Mouse (Mus musculus): Measurements from ENCODE around the gene Ptpn9. TPM values are rescaled to one million over a fixed set of nuclear protein-coding genes. Genes with fewer than 3 reads are reported as not detected.

The Ptpn9 gene
- polyA plus RNA-seq, 1 experiment from 2014 or later, result 29.0 TPM

DNA sequence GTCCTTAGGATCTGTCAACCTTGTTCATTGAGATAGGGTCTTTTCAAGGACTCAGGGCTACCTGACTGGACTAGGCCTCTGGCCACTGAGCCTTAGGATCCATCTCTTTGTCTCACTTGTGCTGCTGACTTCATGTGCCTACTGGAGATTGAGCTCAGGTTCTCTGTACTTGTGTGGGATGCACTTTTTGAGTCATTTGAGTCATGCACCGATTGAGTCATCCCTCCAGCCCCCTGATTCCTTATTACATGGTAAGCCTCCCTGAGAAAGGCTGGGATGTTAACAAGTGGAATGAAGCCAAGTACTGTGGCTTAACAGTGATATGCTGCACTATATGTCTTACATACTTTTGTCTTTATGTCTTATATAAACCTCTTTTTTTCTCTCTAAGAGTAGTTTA lies 37.0 kb downstream of the Ptpn9 start:
- no peak overlapping the region for H3K27ac ChIP-seq (replicated peaks)
- H3K36me3 ChIP-seq, result peaks cover 53% of the 10 kb centered on the region
- no peaks in the 10 kb centered on the region for H3K27me3 ChIP-seq
- H3K4me3 ChIP-seq, result no peak overlapping the region
- no peak overlapping the region for H3K9ac ChIP-seq (replicated peaks)
- no peak overlapping the region for H3K4me2 ChIP-seq (replicated peaks)
- no peaks in the 10 kb centered on the region for H3K4me1 ChIP-seq
- WGBS, result 97% methylated on average over 1 of the region's 1 CpGs
- no peak for ATAC-seq (replicated peaks)
- H3K9me3 ChIP-seq, result no peaks in the 10 kb centered on the region

DNA sequence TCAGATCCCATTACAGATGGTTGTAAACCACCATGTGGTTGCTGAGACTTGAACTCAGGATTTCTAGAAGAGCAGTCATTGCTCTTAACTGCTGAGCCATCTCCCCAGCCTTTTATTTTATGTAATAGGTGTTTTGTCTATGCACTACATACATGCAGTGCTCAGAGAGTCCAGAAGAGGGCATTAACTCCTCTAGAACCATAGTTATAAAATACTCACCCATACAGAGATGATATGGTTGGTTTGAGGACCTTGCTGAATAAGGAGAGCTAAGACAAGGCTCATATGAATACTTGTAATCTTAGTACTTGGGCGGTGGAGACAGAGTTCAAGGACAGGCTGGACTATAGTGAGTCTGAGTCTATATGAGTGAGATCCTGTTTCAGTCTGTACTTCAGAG lies 61.5 kb downstream of the Ptpn9 start:
- peaks cover 46% of the 10 kb centered on the region for H3K36me3 ChIP-seq
- ATAC-seq (replicated peaks), result no peak

DNA sequence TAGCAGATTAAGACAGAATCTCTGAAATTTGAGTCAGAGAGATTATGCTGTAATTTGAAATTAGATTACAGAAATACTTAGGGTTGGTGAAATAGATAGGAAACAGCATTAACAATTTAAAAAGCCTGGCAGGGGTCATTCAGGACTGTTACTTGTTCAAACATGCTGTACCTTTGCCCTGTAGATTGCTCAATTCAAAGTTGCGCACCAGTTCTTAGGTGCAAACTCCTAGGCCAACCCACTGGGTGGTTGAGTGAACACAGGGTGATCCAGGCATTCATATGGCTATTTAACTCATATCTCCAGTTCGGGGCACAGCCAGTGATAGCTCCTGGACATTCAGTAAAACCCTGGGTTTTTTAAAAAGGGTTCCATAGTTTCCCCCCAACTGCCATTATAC lies 69.4 kb downstream of the Ptpn9 start:
- Histone ChIP-seq H3K36me3 (peaks cover 33% of the 10 kb centered on the region), H3K9me3 (no peaks in the 10 kb centered on the region), H3K4me1 (no peaks in the 10 kb centered on the region), H3K9ac (replicated peaks) (no peak overlapping the region), H3K4me3 (no peak overlapping the region), H3K27me3 (no peaks in the 10 kb centered on the region), H3K27ac (replicated peaks) (no peak overlapping the region), H3K4me2 (replicated peaks) (no peak overlapping the region)
- 97% methylated on average over 2 of the region's 2 CpGs for WGBS
- no peak for ATAC-seq (replicated peaks)

More for the DNA sequence above, 61.5 kb downstream of the Ptpn9 start:
- H3K27ac ChIP-seq (replicated peaks), result no peak overlapping the region
- no peaks in the 10 kb centered on the region for H3K4me1 ChIP-seq
- no peaks in the 10 kb centered on the region for H3K9me3 ChIP-seq
- H3K27me3 ChIP-seq, result no peaks in the 10 kb centered on the region
- H3K4me3 ChIP-seq, result no peak overlapping the region
- no peak overlapping the region for H3K9ac ChIP-seq (replicated peaks)
- WGBS, result 97% methylated on average over 1 of the region's 1 CpGs
- no peak overlapping the region for H3K4me2 ChIP-seq (replicated peaks)

DNA sequence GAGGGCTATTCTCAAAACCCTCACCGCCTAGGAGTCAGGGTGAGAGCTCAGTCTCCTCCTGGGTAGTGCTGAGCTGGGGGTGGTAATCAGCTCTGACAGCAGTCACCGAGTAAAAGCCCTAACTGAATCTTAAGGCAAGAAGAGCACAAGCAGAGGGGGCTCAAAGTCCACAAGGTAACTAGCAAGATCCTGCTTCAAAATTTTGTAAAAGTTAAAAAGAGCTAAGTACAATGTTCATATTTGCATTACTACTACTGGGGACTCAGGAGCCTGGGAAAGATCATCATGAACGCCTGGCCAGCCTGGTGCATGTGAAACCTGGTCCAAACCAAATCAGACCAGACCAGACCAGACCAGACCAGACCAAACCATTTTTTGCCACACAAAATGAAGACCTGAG lies 73.5 kb downstream of the Ptpn9 start:
- ATAC-seq (replicated peaks), result no peak
- H3K4me3 ChIP-seq, result no peak overlapping the region
- no peaks in the 10 kb centered on the region for H3K9me3 ChIP-seq
- peaks cover 11% of the 10 kb centered on the region for H3K4me1 ChIP-seq
- H3K36me3 ChIP-seq, result peaks cover 3% of the 10 kb centered on the region; the same call in 1 of the 2 replicates
- H3K4me2 ChIP-seq (replicated peaks), result no peak overlapping the region
- H3K27ac ChIP-seq (replicated peaks), result no peak overlapping the region
- H3K27me3 ChIP-seq, result no peaks in the 10 kb centered on the region
- no peak overlapping the region for H3K9ac ChIP-seq (replicated peaks)
- 74% methylated on average over 3 of the region's 3 CpGs for WGBS

DNA sequence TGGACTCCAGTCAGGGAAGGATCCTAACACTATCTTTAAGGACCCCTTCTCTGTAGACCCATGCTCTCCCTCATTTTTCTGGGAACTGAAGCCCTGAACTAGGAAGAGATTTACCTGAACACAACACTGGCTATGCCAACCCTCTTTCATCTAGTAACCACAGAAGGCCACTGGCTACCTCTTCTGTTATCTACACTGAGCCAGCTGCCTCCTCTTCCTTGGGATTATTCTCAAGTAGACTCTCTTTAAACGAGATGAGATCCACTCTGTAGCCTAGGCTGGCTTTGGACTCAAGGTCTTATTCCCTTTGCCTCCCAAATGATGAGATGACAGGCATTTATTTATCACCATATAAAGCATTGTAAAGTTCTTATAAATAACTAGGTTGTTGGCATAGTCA lies 75.5 kb downstream of the Ptpn9 start:
- Histone ChIP-seq H3K36me3 (no peaks in the 10 kb centered on the region), H3K4me1 (peaks cover 26% of the 10 kb centered on the region), H3K27ac (replicated peaks) (no peak overlapping the region), H3K4me2 (replicated peaks) (no peak overlapping the region), H3K27me3 (no peaks in the 10 kb centered on the region), H3K4me3 (no peak overlapping the region), H3K9me3 (no peaks in the 10 kb centered on the region), H3K9ac (replicated peaks) (no peak overlapping the region)
- 60% methylated on average over 1 of the region's 1 CpGs for WGBS
- ATAC-seq (replicated peaks), result no peak

DNA sequence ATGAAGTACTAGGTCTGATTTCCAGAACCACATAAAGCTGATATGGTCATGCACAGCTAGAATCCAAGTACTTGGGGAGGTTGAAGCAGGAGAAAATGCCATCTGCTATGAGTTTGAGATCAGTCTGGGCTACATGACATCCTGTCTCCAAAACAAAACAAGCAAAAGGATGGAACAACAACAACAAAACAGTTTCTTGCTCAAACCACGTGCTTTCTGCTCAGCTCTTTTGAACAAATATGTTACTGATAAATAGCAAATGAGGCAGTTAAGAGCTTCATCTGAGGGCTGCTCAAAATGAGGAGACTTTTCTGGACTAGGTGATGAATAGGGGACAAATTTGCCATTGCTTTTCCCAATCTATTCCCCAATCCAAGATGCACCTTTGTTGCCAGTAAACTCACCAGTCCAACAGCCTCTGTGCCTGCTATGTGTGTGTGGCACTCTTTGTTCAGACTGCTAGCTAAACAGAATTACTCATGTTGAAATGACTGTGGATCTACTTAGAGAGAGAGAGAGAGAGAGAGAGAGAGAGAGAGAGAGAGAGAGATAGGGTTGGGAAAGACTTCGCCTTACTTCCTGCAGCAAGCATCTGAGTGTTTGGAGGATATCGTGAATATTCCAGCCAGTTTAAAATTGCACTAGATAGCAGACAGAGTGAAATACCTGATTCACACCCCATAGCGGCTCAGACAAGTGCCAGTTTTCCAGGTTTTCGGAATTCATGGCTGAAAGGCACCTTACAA lies 76.2 kb downstream of the Ptpn9 start:
- peaks cover 27% of the 10 kb centered on the region for H3K4me1 ChIP-seq
- no peaks in the 10 kb centered on the region for H3K9me3 ChIP-seq
- no peaks in the 10 kb centered on the region for H3K27me3 ChIP-seq
- H3K4me2 ChIP-seq (replicated peaks), result peak overlapping the region; percentile 91
- peak overlapping the region; percentile 12; the same call in 1 of the 2 replicates for H3K27ac ChIP-seq (replicated peaks)
- no peaks in the 10 kb centered on the region for H3K36me3 ChIP-seq
- peak overlapping the region; percentile 70 for H3K9ac ChIP-seq (replicated peaks)
- WGBS, result 28% methylated on average over 5 of the region's 5 CpGs
- no peak for ATAC-seq (replicated peaks)
- H3K4me3 ChIP-seq, result peak overlapping the region; percentile 82

DNA sequence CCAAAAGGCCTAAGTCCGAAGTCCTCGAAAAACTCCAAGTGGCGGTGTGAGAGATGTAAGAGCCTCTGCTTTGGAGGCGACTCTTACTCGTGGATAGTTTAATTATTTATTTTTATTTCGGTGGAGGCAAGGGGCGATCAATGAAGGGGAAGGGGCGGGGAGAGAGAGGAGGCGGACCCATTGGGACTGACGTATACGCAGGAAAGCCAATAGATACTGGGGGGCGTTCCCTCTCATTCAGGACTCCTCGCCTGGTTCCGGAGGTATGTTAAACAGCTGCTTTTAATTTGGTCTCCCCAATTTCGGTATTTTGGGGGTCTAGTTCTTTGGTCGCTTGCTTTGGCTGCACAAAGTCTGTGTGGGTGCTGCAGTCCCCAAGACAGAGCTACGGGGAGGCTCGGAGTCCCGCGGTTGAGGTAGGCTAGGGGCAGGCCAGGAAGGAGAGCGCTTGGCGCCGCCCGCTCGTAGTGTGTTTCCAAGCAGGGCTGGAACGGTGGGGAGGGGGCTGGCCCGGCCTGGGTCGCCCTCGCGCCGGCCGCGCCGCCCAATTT lies 77.2 kb downstream of the Ptpn9 start, which contains the start of gene Sin3a:
Gene Sin3a (plus strand): TSS at position 240 of the 551 bp plus-strand sequence.
- Histone ChIP-seq H3K4me1 (peaks cover 27% of the 10 kb centered on the region), H3K4me2 (replicated peaks) (peak within 1 kb of the TSS; percentile 91), H3K9me3 (no peaks in the 10 kb centered on the region), H3K27ac (replicated peaks) (peak within 1 kb of the TSS; percentile 97), H3K4me3 (peak within 1 kb of the TSS; percentile 82), H3K36me3 (no peaks in the 10 kb centered on the region), H3K9ac (replicated peaks) (peak within 1 kb of the TSS; percentile 70), H3K27me3 (no peaks in the 10 kb centered on the region)
- under 1% methylated on average over 34 of the region's 34 CpGs for WGBS
- no peak; the same call in 1 of the 2 replicates for ATAC-seq (replicated peaks)

DNA sequence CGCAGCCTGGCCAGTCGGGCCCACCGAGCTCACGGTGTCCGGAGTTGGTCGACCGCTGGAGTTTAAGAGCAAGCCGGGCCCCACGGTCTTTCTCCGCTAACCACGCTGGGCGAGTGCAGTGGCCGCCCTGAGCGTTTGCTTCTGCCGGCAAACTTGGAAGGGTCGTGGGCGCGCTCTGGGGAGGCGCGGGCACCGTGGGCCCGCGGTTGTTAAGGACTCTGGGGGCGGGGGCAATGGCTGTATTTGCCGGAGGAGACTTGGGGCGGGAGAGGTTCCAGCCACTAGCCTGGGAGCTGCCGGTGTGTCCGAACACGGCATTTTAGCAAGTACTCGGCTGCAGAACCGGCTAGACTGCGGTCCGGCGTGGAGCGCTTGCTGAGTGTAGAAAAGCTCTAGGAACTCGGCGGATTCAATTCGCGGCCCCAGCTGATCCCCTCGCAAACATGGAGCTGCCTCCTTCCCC lies 77.8 kb downstream of the Ptpn9 start:
- Histone ChIP-seq H3K36me3 (no peaks in the 10 kb centered on the region), H3K4me2 (replicated peaks) (peak overlapping the region; percentile 91), H3K27me3 (no peaks in the 10 kb centered on the region), H3K4me1 (peaks cover 32% of the 10 kb centered on the region), H3K27ac (replicated peaks) (peak overlapping the region; percentile 97), H3K9me3 (no peaks in the 10 kb centered on the region), H3K9ac (replicated peaks) (peak overlapping the region; percentile 70), H3K4me3 (peak overlapping the region; percentile 82)
- no peak for ATAC-seq (replicated peaks)
- WGBS, result under 1% methylated on average over 40 of the region's 40 CpGs

DNA sequence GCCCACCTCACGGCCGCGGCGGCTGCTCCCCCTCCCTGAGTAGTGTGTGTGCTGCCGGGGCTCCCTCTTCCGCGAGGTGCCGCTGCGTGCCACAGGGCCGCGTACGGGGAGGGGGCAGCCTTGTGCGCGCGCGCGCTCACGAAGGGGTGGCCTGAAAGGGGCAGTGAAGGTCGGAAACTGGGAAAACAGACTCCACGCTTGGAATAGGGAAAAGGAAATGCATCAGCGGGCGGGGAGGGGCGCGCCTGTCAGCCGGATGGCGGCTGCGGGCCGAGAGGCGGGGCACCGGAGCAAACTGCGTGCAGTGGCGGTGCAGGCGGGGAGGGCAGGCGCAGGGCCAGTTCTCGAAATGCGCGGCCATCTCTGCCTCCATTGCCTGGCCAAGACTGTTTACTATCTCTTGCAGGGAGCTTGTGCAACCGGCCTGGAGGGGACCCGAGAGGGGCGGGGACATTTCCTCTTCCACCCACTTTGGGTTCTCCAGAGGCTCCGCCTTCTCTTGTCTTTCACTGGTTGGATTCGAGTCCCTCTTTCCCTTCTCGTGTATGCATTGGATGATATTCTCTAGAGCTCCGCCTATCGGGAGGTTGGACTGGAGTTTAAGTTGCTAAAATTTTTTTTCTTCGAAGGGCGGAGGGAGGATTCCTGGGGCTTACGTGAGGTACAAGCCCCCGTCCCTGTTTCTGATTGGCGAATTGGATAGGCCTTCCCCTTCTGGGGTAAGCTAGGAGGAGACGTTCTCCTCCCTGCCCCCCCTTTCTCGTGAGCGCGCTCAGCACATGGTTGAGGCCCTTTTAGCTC lies 78.5 kb downstream of the Ptpn9 start:
- H3K9me3 ChIP-seq, result no peaks in the 10 kb centered on the region
- H3K36me3 ChIP-seq, result no peaks in the 10 kb centered on the region
- H3K4me2 ChIP-seq (replicated peaks), result peak overlapping the region; percentile 91
- peaks cover 38% of the 10 kb centered on the region for H3K4me1 ChIP-seq
- H3K27me3 ChIP-seq, result no peaks in the 10 kb centered on the region
- peak overlapping the region; percentile 97 for H3K27ac ChIP-seq (replicated peaks)
- ATAC-seq (replicated peaks), result peak; percentile 71
- peak overlapping the region; percentile 82 for H3K4me3 ChIP-seq
- peak overlapping the region; percentile 70 for H3K9ac ChIP-seq (replicated peaks)
- WGBS, result 0% methylated on average over 54 of the region's 54 CpGs

DNA sequence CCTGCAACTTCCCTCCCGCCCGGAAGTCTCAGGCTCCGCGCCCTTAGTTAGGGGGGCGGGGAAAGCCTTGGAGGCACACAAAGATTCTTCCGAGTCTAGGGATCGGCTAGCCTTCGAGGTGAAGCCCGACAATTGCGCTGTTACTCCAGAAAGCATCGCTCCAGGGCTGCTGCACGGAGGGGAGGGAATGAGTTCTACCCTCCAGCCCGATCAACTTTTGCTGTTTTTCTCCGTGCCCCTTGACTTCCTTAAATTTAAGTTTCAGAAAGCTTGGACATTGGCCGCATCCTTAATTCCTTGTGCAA lies 79.0 kb downstream of the Ptpn9 start:
- 1% methylated on average over 15 of the region's 15 CpGs for WGBS
- Histone ChIP-seq H3K27me3 (no peaks in the 10 kb centered on the region), H3K9ac (replicated peaks) (peak overlapping the region; percentile 62), H3K4me2 (replicated peaks) (peak overlapping the region; percentile 64), H3K4me3 (peak overlapping the region; percentile 82), H3K36me3 (no peaks in the 10 kb centered on the region), H3K9me3 (no peaks in the 10 kb centered on the region), H3K4me1 (peaks cover 39% of the 10 kb centered on the region), H3K27ac (replicated peaks) (peak overlapping the region; percentile 97)
- ATAC-seq (replicated peaks), result no peak

DNA sequence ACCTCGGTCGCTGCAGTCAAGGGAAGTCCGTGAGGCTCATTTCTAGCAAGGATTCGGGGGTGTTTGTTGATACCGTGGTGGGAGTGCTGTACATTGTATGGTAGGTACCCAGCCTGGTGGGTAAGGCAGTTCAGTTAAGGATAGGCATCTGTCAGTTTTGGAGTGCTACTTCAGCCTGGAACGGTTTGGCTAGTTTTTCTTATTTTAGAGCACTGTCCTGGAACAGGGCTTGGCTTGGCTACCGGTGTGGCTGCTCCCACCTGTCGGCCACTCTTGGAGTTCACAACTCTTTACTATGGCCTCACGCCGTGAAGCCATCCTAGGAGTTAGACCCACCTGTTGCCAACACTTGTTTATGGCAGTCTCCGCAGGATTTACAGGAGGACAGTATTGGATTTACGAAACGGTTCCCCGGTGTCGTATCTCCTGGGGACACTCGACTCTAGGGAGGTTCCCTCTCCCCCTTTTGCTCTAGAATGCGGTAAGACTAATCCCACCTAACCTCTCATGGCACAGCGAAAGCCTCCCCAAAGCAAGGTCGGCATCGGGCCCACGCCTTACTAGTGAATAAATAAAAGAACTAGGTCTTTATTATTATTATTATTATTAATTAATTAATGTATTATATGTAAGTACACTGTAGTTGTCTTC lies 79.6 kb downstream of the Ptpn9 start:
- Histone ChIP-seq H3K4me2 (replicated peaks) (peak overlapping the region; percentile 64), H3K4me3 (peak overlapping the region; percentile 82), H3K27me3 (no peaks in the 10 kb centered on the region), H3K9me3 (no peaks in the 10 kb centered on the region), H3K4me1 (peaks cover 39% of the 10 kb centered on the region), H3K27ac (replicated peaks) (peak overlapping the region; percentile 97), H3K9ac (replicated peaks) (peak overlapping the region; percentile 62), H3K36me3 (no peaks in the 10 kb centered on the region)
- 3% methylated on average over 21 of the region's 21 CpGs for WGBS
- no peak for ATAC-seq (replicated peaks)

Data from forebrain, embryonic 15.5 days (tissue).